Mouse (Mus musculus) embryonic facial prominence, embryonic 12.5 days (tissue): ENCODE measurements around the gene Serpinb9b. TPM values are rescaled to one million over a fixed set of nuclear protein-coding genes. Genes with fewer than 3 reads are reported as not detected.

Experiments used
- ATAC-seq: fragments of 200-750 bp; cut with Nextera tagmentation; 2 replicates; pipeline ENCODE4 v1.8.0; 2017; ENCODE audit not compliant: insufficient number of reproducible peaks, insufficient read depth, low FRiP score, low TSS enrichment
- H3K27ac ChIP-seq: fragments of 300-500 bp; sonication (generic); 2 replicates; pipeline ENCODE4 v1.5.1; 2016; ENCODE audit warnings: mild to moderate bottlenecking
- H3K27me3 ChIP-seq: fragments of 300-500 bp; sonication (generic); 2 replicates; pipeline ENCODE4 v1.6.1; 2016; ENCODE audit warnings: mild to moderate bottlenecking, moderate library complexity
- H3K36me3 ChIP-seq: fragments of 300-500 bp; sonication (generic); 2 replicates; pipeline ENCODE4 v1.6.1; 2016; ENCODE audit warnings: mild to moderate bottlenecking
- H3K4me1 ChIP-seq: fragments of 300-500 bp; sonication (generic); 2 replicates; pipeline ENCODE4 v1.6.1; 2016
- H3K4me2 ChIP-seq: fragments of 300-500 bp; sonication (generic); replicated peaks from 2 replicates; pipeline ENCODE4 v1.6.1; 2016; ENCODE audit warnings: mild to moderate bottlenecking, moderate library complexity
- H3K4me3 ChIP-seq: fragments of 300-500 bp; sonication (generic); 2 replicates; pipeline ENCODE4 v1.5.1; 2016; ENCODE audit warnings: mild to moderate bottlenecking
- H3K9ac ChIP-seq: fragments of 300-500 bp; sonication (generic); 2 replicates; pipeline ENCODE4 v1.6.1; 2016; ENCODE audit warnings: mild to moderate bottlenecking, moderate library complexity
- H3K9me3 ChIP-seq: fragments of 300-500 bp; sonication (generic); 2 replicates; pipeline ENCODE4 v1.6.1; 2016; ENCODE audit warnings: mild to moderate bottlenecking, moderate library complexity
- whole genome bisulfite sequencing: fragments of 180-500 bp; shearing (Covaris S2); methylation state at CpG from one replicate; pipeline ENCODE4 v1.1.7; 2016; 5-methylcytosine and 5-hydroxymethylcytosine counted together
- polyA plus RNA-seq: library from polyadenylated mRNA; unstranded; fragments of >200 nt; fragmentation: Nextera tagmentation; extraction: Ambion mirVana; gene quantifications from 2 replicates; pipeline ENCODE4 v1.2.1, GENCODE M21; 2016

Serpinb9b gene
- polyA plus RNA-seq, 1 experiment from 2014 or later, result 0.08 TPM

- Histone ChIP-seq H3K4me2 (no peak overlapping the region), H3K9ac (no peak overlapping the region), H3K27me3 (no peaks in the 10 kb centered on the region), H3K9me3 (no peaks in the 10 kb centered on the region), H3K4me3 (no peak overlapping the region), H3K4me1 (no peaks in the 10 kb centered on the region), H3K36me3 (no peaks in the 10 kb centered on the region), H3K27ac (no peak overlapping the region)
- ATAC-seq, result no peak
- WGBS, result 66% methylated on average over 3 of the region's 3 CpGs
Measured at GRCm38 (mm10) chr13:33051697-33052096, 24.5 kb downstream of the Serpinb9b start.

GRCm38 (mm10) chr13:33063048-33063447, 35.8 kb downstream of the Serpinb9b start:
- no peaks in the 10 kb centered on the region for H3K9me3 ChIP-seq
- WGBS, result 79% methylated on average over 1 of the region's 1 CpGs
- no peak overlapping the region for H3K9ac ChIP-seq
- H3K36me3 ChIP-seq, result no peaks in the 10 kb centered on the region
- no peaks in the 10 kb centered on the region for H3K4me1 ChIP-seq
- no peak overlapping the region for H3K27ac ChIP-seq
- H3K4me2 ChIP-seq, result no peak overlapping the region
- ATAC-seq, result no peak
- H3K4me3 ChIP-seq, result no peak overlapping the region
- H3K27me3 ChIP-seq, result no peaks in the 10 kb centered on the region

- Histone ChIP-seq H3K27me3 (no peaks in the 10 kb centered on the region), H3K4me3 (no peak overlapping the region), H3K9me3 (no peaks in the 10 kb centered on the region), H3K27ac (no peak overlapping the region), H3K4me1 (no peaks in the 10 kb centered on the region), H3K36me3 (no peaks in the 10 kb centered on the region), H3K9ac (no peak overlapping the region), H3K4me2 (no peak overlapping the region)
- WGBS, result 70% methylated on average over 1 of the region's 1 CpGs
- ATAC-seq, result no peak
Measured at GRCm38 (mm10) chr13:33067387-33067977, 40.3 kb downstream of the Serpinb9b start.

GRCm38 (mm10) chr13:33068164-33068563, 40.9 kb downstream of the Serpinb9b start:
- Histone ChIP-seq H3K27ac (no peak overlapping the region), H3K9ac (no peak overlapping the region), H3K4me3 (no peak overlapping the region), H3K4me1 (no peaks in the 10 kb centered on the region), H3K36me3 (no peaks in the 10 kb centered on the region), H3K27me3 (no peaks in the 10 kb centered on the region), H3K4me2 (no peak overlapping the region), H3K9me3 (no peaks in the 10 kb centered on the region)
- no peak for ATAC-seq
- 78% methylated on average over 3 of the region's 3 CpGs for WGBS

GRCm38 (mm10) chr13:33071776-33072175, 44.6 kb downstream of the Serpinb9b start:
- no peak for ATAC-seq
- no peaks in the 10 kb centered on the region for H3K9me3 ChIP-seq
- no peak overlapping the region for H3K9ac ChIP-seq
- H3K27me3 ChIP-seq, result no peaks in the 10 kb centered on the region
- no peaks in the 10 kb centered on the region for H3K36me3 ChIP-seq
- H3K27ac ChIP-seq, result no peak overlapping the region
- no peak overlapping the region for H3K4me2 ChIP-seq
- no peak overlapping the region for H3K4me3 ChIP-seq
- no peaks in the 10 kb centered on the region for H3K4me1 ChIP-seq
- WGBS, result 78% methylated on average over 5 of the region's 5 CpGs

GRCm38 (mm10) chr13:33074029-33074428, 46.8 kb downstream of the Serpinb9b start:
- no peak overlapping the region for H3K27ac ChIP-seq
- ATAC-seq, result no peak
- H3K27me3 ChIP-seq, result no peaks in the 10 kb centered on the region
- H3K9me3 ChIP-seq, result no peaks in the 10 kb centered on the region
- H3K4me1 ChIP-seq, result no peaks in the 10 kb centered on the region
- no peak overlapping the region for H3K4me3 ChIP-seq
- no peak overlapping the region for H3K4me2 ChIP-seq
- H3K9ac ChIP-seq, result no peak overlapping the region
- no peaks in the 10 kb centered on the region for H3K36me3 ChIP-seq

GRCm38 (mm10) chr13:33076247-33076646, 49.0 kb downstream of the Serpinb9b start:
- no peak overlapping the region for H3K27ac ChIP-seq
- ATAC-seq, result no peak
- H3K27me3 ChIP-seq, result no peaks in the 10 kb centered on the region

GRCm38 (mm10) chr13:33077026-33077685, 49.9 kb downstream of the Serpinb9b start:
- no peak for ATAC-seq
- H3K9ac ChIP-seq, result no peak overlapping the region

More at GRCm38 (mm10) chr13:33076247-33076646, 49.0 kb downstream of the Serpinb9b start:
- Histone ChIP-seq H3K36me3 (no peaks in the 10 kb centered on the region), H3K9ac (no peak overlapping the region), H3K9me3 (no peaks in the 10 kb centered on the region), H3K4me1 (no peaks in the 10 kb centered on the region), H3K4me3 (no peak overlapping the region), H3K4me2 (no peak overlapping the region)
- WGBS, result 77% methylated on average over 3 of the region's 3 CpGs

GRCm38 (mm10) chr13:33078056-33078705, 51.0 kb downstream of the Serpinb9b start, which contains the start of gene Serpinb1b:
TSS of gene Serpinb1b (plus strand) at chr13:33078575.
- Histone ChIP-seq H3K27me3 (no peaks in the 10 kb centered on the region), H3K4me1 (no peaks in the 10 kb centered on the region), H3K4me3 (no peak within 1 kb of the TSS), H3K9me3 (no peaks in the 10 kb centered on the region), H3K27ac (no peak within 1 kb of the TSS), H3K4me2 (no peak within 1 kb of the TSS), H3K9ac (no peak within 1 kb of the TSS), H3K36me3 (no peaks in the 10 kb centered on the region)
- WGBS, result 31% methylated on average over 3 of the region's 3 CpGs
- no peak for ATAC-seq

More at GRCm38 (mm10) chr13:33077026-33077685, 49.9 kb downstream of the Serpinb9b start:
- no peaks in the 10 kb centered on the region for H3K27me3 ChIP-seq
- H3K4me2 ChIP-seq, result no peak overlapping the region
- H3K27ac ChIP-seq, result no peak overlapping the region
- WGBS, result 90% methylated on average over 10 of the region's 10 CpGs
- H3K36me3 ChIP-seq, result no peaks in the 10 kb centered on the region
- no peaks in the 10 kb centered on the region for H3K4me1 ChIP-seq
- H3K9me3 ChIP-seq, result no peaks in the 10 kb centered on the region
- no peak overlapping the region for H3K4me3 ChIP-seq

GRCm38 (mm10) chr13:33079391-33079790, 52.2 kb downstream of the Serpinb9b start:
- Histone ChIP-seq H3K9ac (no peak overlapping the region), H3K9me3 (no peaks in the 10 kb centered on the region), H3K27ac (no peak overlapping the region), H3K4me2 (no peak overlapping the region), H3K4me3 (no peak overlapping the region), H3K36me3 (no peaks in the 10 kb centered on the region), H3K4me1 (no peaks in the 10 kb centered on the region), H3K27me3 (no peaks in the 10 kb centered on the region)
- ATAC-seq, result no peak
- 19% methylated on average over 6 of the region's 6 CpGs for WGBS

GRCm38 (mm10) chr13:33080356-33080755, 53.1 kb downstream of the Serpinb9b start:
- Histone ChIP-seq H3K36me3 (no peaks in the 10 kb centered on the region), H3K4me3 (no peak overlapping the region), H3K9me3 (no peaks in the 10 kb centered on the region), H3K27me3 (no peaks in the 10 kb centered on the region), H3K9ac (no peak overlapping the region), H3K4me1 (0 out of 2 replicates have a peak, but pooled peaks cover 5% of the 10 kb centered on the region), H3K4me2 (no peak overlapping the region), H3K27ac (no peak overlapping the region)
- no peak for ATAC-seq
- 19% methylated on average over 3 of the region's 3 CpGs for WGBS

GRCm38 (mm10) chr13:33083834-33084233, 56.6 kb downstream of the Serpinb9b start:
- Histone ChIP-seq H3K4me3 (no peak overlapping the region), H3K27ac (no peak overlapping the region), H3K4me1 (0 out of 2 replicates have a peak, but pooled peaks cover 9% of the 10 kb centered on the region), H3K9ac (no peak overlapping the region), H3K27me3 (no peaks in the 10 kb centered on the region), H3K36me3 (no peaks in the 10 kb centered on the region), H3K9me3 (0 out of 2 replicates have a peak, but pooled peaks cover 6% of the 10 kb centered on the region), H3K4me2 (no peak overlapping the region)
- WGBS, result 60% methylated on average over 2 of the region's 2 CpGs
- no peak for ATAC-seq
